Mouse (Mus musculus): ENCODE measurements at regions not wholly inside any gene's neighbourhood (a gene's known extent, or its start where the extent isn't known, plus 50 kb on each side); places are given as distances from the start of the nearest gene placed in this dataset.

GRCm38 (mm10) chr3:34868698-34869409 is 218.6 kb downstream of the Sox2 start:
- DNase-seq (ENCODE audit: low spot score): no peak

- DNase-seq (ENCODE audit: low spot score): no peak
Observed at GRCm38 (mm10) chr3:34869911-34870310, 219.7 kb downstream of the Sox2 start.

DNA sequence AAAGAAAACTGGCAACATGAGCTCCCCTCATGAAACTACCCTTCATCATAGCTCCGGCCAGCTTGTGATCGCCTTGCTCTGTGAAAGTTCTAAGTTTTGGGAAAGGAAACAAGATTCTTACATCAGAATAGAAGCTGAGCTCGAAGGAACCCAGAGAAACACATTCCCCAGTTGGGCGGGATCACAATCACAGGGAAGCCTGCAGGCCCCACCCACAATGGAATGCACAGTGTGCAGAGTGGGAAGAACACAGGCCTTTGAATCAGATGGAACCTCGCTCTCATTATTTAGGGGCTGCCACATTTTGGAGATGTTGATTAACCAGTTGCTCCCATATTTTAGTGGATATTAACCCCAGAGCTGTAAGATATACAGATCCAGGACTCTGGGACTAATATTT is 234.9 kb downstream of the Sox2 start:
- DNase-seq (ENCODE audit: low spot score): no peak

- no peak for DNase-seq (ENCODE audit: low spot score)
Observed at GRCm38 (mm10) chr3:34893381-34893780, 243.2 kb downstream of the Sox2 start.

- DNase-seq (ENCODE audit: low spot score): no peak
Observed at GRCm38 (mm10) chr3:34903106-34903505, 252.9 kb downstream of the Sox2 start.

DNA sequence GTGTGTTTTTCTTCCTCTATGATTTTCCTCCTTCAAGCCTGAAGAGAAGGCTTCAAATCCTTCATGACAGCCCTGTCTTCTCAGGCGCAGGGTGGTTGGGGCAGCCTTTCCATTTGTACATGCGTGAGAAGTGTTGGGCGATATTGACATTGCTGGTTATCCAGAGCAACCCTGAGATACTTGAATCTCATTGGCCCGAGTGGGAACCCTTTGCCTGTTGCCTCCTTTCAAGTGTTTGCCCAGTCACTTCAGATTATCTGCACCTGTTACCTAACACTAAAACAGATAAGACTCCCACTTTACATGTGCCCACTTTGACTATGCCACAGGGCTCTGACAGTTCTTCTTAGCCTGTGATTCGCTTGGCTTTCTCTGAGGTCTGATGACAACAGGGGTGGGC is 258.3 kb downstream of the Sox2 start:
- no peak for DNase-seq (ENCODE audit: low spot score)

DNA sequence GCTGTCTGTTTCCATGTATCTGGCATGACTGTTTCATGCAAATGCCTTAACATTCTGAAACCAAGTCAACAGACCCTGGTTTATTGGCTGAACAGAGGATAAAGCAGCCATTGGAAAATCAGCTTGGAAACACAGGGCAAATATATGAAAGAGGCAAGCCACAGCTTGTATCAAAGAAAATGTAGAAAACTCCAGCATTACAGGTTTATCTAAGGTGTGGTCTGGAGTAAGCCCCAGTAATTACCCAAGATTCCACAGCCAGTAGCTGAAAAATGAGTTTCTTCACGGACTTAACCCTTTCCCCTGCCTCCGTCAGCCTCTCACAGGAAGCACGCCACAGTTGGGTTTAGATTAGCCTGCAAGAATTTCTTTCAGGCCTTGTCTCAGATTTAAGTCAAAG is 259.1 kb downstream of the Sox2 start:
- no peak for DNase-seq (ENCODE audit: low spot score)

- DNase-seq (ENCODE audit: low spot score): no peak
Observed at GRCm38 (mm10) chr3:34918326-34918932, 268.2 kb downstream of the Sox2 start.

DNA sequence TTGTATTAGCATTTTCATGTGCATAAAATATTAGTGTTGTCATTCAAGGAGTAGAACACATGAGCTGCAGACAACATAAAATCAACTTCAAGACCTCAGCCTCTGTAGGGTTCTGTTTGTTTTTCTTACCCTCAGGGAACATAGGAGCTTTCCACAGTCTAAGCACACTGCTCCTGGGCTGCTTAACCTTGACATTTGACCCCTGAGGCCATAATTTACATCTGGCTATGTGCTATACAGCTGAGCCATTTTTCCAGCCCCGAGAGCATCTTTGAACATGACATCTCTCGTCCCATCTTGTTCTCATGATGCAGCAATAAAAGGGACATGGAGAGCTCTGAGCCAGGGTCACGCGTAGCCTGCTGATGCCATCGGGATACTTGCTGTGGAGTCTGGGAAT is 270.3 kb downstream of the Sox2 start:
- DNase-seq (ENCODE audit: low spot score): no peak

DNA sequence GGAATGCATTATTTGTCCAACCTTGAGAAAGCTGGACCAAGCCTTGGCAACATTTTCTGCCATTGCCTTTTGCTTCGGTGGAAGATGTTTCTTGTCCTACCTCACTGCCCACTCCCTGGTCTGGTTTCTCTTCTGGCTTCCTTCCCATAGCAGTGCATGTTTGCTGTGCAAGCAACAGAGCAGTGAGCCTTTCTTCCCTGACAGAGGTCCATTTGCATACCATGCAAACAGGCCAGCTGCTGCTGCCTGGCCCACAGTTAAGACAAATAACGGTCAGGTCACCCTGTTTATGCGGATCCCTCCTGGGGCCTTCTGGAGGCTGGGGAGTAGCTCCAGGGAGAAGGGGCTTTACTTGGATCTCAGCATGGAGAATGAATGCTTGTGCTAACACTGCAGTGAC is 299.7 kb downstream of the Sox2 start:
- no peak for DNase-seq (ENCODE audit: low spot score)

DNA sequence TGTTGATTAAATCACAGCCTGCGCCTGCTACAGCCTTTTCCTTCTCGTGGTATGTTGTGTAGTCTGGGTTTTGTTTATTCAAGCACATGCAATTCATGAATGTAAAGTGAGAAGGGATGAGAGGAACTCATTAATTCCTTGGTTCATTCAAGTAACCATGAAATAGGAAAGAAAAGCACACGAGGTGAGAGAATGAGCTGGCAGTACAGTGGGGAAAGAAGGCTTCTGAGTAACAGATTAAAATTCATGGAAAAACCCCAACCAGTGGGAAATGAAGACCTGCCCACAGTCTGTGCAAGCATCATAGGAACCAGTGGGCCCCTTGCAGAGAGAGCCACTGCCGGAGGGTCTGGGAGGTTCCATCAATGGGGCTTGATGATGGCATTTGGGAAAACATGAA is 306.0 kb downstream of the Sox2 start:
- no peak for DNase-seq (ENCODE audit: low spot score)

GRCm38 (mm10) chr3:34959044-34959521 is 308.9 kb downstream of the Sox2 start:
- no peak for DNase-seq (ENCODE audit: low spot score)

GRCm38 (mm10) chr3:34966442-34966841 is 316.2 kb downstream of the Sox2 start:
- no peak for DNase-seq (ENCODE audit: low spot score)

DNA sequence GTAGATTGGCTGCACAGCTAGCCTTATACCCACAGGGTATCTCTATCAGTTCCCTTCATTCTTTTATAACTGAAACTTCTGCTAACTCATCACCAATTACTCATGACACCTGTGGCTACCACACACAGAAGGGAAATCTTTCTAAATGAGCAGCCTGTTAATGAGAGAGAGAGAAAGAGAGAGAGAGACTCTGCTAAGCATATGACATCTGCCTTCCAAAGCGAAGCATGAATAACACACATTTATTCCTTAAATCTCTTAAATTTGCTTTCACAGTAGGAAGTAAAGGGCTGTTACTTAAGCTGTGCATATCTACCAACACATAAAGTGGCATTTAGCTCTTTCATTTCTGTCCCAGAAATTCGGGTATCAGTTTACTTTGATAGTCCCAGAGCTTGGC is 317.7 kb downstream of the Sox2 start:
- DNase-seq (ENCODE audit: low spot score): no peak

GRCm38 (mm10) chr3:34971536-34971935 is 321.3 kb downstream of the Sox2 start:
- DNase-seq (ENCODE audit: low spot score): no peak

DNA sequence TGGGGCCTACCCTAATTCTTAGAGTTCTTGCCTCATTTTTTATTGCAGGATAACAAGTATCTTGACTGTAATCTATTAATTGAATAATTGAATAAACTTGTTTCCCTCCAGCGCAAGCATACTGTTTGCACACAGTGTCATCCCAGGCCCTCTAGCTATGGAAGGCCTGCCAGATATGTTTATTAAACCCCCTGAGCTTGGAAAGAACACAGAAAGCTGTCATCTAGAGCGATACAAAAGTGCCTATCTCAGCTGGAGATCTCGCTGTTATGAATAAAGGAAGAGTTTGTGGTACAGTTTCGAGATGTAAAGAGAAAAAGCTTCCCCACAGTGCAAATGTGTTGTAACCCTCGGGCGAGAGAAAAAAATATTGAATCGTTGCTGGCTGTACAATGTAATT is 324.2 kb downstream of the Sox2 start:
- DNase-seq (ENCODE audit: low spot score): no peak

All from adipocyte (in vitro differentiated cells).